Mouse (Mus musculus): ENCODE measurements at regions not wholly inside any gene's neighbourhood (a gene's known extent, or its start where the extent isn't known, plus 50 kb on each side); places are given as distances from the start of the nearest gene placed in this dataset.

DNA sequence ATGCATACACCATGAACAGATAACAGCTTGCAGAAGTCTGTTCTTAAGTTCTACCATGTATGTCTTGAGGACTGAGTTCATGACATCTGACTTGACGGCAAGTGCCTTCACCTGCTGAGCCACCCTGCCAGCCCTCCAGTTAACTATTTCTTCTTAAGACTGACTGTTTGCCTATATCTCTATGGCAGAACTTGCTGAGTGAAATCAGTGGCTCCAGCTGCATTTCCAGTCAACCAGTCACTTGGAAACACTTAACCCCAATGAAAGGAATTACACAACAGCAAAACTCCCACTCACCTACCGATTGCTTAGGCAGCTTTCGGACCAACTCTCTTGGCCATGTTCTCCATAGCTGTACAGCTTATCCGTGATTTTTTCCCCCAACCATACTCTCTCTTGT is 64.8 kb upstream of the Daam1 start:
- TF ChIP-seq CTCF (IDR thresholded peaks at IDR 0.05; ENCODE audit: extremely low read depth, insufficient read length, insufficient replicate concordance, low read depth, low read length) (no peak), POLR2A (IDR thresholded peaks at IDR 0.05; ENCODE audit: low read depth, low read length) (no peak)

All from small intestine, adult 2 months (tissue).